Mouse (Mus musculus): ENCODE data around the gene Olfr154.

DNA sequence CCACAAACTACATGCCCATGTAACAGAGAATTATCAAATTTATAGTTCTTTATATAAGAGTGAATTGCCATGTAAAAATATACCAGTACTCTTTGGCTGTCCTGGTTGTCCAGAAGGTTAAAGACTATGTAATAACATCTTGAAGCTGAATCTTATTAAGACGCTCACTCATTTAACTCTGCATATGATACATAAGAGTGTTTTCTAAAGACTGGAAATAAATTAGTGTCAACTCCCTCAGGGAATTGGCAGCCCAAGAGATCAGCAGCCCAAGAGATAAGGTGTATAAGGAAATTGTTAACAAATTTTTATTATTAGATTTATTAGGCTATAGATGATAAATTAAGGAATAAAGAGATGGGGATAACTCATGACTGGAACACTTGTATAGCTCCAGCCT is 13.7 kb downstream of the Olfr154 start, which contains the start of gene Olfr1002:
- TF ChIP-seq USF1 (IDR thresholded peaks at IDR 0.05; ENCODE audit: low read depth) (no peak), CTCF (IDR thresholded peaks at IDR 0.05; ENCODE audit: control insufficient read depth, insufficient read depth, insufficient read length) (no peak), CEBPB (IDR thresholded peaks at IDR 0.05; ENCODE audit: low read depth) (no peak)

All from C2C12 (cell line).